Mouse (Mus musculus): ENCODE measurements around the gene Lrp6.

Lrp6 gene

DNA sequence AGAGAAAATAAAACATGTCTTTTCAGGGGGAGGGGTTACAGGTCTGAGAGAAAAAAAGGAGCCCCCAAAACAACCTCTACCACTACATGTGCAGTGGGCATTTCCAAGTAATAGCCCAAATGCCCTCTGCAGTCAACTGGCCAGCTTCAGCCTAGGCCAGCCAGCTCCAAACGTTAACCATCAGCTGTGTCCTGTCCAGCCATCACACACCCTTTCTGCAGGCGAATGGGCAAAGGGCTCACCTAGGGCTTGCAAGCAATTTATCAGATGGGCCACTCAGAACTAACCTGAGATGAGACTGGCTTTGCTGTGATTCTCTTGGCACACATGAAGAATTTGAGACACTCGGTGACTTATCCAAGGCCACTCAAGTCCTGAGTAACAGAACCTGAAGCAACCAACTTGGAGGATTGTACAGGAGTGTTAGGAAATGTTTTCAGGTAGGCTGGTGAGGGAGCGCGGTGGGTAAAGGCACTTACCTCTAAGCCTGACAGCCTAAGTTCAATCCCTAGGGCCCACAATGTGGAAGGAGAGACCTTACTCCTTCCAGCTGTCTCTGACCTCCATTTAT lies 1.3 kb upstream of the Lrp6 start:
- DNase-seq = peak; percentile 16

DNA sequence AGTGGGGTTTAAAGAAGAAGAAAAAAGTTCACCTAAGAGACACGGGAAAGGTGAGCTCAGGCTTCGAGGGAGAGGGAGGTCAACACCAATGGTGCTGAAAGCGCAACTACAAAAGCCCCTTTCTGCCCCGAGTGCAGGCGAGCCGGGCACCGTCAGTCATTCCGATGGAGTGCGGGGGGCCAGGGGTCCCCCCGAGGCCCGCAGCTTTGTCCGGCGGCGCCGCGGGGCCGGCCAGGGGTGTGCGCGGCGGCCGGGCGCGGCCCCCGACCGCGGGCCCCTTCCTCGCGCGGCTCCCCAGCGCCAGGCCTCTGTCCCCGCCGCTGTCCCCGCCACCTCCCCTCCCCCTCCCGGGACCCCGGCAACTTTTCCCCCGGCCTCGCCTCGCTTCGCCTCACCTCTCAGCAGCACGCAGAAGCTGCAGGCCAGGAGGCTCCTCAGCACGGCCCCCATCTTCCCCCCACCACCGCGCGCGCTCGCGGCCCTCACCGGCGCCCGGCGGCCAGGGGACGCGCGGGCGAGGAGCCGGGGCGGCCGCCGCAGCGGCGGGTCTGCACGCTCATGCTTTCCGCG lies 432 bp downstream of the Lrp6 start:
- peak; percentile 38 for DNase-seq

- DNase-seq = peak; percentile 38
These were observed 1.0 kb downstream of the Lrp6 start for GRCm38 (mm10) chr6:134565606-134566247.

- no peak for DNase-seq
These were observed 2.2 kb downstream of the Lrp6 start for GRCm38 (mm10) chr6:134564539-134564938.

DNA sequence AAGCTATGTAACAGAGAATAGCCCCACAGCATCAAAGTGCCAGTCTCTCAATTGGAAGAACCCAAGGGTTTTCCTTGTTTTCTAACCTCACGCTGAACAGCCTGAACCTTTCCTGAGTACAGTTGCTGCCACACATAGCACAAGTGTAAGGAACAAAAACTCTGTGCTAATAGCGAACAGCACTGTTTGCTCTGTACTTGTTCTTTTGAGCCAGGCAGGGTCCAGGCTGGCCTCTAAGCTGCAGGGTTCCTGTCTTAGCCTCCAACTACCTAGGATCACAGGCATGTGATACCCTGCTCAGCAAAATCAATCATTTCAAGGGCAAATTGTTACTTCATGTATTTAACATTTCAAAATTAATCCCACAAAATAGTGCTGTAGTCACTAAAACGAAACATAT lies 7.1 kb downstream of the Lrp6 start:
- DNase-seq = no peak

DNA sequence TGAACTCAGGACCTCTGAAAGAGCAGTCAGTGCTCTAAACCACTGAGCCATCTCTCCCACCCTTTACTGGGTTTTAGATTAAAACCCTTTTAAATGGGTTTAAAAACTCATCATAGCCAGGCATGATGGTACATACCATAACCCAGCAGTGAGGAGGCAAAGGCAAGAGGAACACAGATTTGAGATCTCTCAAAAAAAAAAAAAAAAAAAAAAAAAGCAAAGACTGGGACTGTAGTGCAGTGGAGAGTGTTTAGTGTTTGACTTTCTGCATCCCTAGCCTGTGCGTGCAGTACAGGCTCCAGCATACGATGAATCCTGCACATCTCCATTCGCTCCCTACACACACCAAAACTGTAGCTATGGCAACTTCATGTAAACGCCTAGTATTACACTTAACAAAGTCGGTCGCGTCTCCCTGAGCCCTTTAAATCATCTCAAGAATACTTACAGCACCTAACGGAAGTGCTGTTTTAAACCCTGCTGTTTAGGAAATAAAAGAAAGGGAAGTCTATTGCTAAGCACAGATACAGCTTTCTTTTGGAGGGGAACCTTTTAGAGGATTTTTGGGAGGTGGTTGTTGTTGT lies 8.1 kb downstream of the Lrp6 start:
- no peak for DNase-seq

DNA sequence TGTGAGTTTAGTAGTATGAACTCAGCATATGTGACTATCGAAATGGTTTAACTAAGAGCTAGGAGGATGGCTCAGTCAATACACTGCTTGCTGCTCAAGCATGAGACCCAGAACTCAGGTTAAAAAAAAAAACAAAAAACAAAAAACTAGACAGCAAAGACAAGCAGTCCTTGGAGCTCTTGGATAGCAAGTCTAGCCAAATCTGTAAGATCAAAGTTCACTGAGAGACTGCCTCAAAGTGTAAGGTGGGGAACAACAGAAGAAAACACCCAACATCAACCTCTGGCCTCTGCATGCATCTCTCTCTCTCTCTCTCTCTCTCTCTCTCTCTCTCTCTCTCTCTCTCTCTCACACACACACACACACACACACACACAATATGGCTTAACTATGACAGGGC lies 9.7 kb downstream of the Lrp6 start:
- DNase-seq = no peak

- DNase-seq = no peak
These were observed 10.4 kb downstream of the Lrp6 start for GRCm38 (mm10) chr6:134556185-134556950.

- DNase-seq = no peak
These were observed 11.6 kb downstream of the Lrp6 start for GRCm38 (mm10) chr6:134555178-134555577.

- DNase-seq = no peak
These were observed 12.5 kb downstream of the Lrp6 start for GRCm38 (mm10) chr6:134554230-134554629.

GRCm38 (mm10) chr6:134551007-134551406 lies 15.8 kb downstream of the Lrp6 start:
- no peak for DNase-seq

- DNase-seq = no peak
These were observed 16.4 kb downstream of the Lrp6 start for GRCm38 (mm10) chr6:134550396-134550795.

- no peak for DNase-seq
These were observed 21.9 kb downstream of the Lrp6 start for GRCm38 (mm10) chr6:134544843-134545242.

DNA sequence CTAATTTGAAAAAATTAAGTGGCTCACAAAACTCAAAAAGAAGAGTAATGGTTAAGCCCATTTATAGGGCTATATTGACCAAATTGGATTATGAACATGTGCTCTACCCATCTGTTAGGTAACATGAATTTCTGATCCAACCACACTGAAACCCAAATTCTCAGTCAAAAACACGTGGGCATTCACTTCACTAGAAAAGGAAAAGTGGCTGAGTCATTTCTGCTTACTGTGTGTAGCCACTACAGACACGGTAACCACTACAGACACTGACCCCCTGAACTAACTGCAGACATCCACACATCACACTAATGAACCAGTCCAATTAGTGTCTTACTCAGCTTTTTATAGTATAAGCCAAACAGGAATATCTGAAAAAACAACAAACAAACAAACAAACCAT lies 22.7 kb downstream of the Lrp6 start:
- DNase-seq = no peak

DNA sequence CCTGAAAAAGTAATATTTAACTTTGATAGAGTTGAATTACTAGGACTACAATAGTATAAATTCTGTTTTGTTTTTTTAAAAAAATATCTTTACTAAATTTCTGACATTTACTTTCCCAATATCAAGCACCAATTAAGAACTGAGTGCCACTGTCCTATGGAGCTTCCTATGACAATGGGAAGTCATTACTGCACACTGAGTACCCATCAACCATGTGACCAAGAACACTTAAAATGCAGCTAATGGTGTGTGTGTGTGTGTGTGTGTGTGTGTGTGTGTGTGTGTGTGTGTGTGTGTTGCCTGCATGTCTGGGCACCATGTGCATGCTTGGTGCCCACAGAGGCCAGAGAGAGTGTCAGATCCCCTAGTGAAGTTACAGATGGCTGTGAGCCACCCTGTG lies 23.2 kb downstream of the Lrp6 start:
- DNase-seq = no peak

DNA sequence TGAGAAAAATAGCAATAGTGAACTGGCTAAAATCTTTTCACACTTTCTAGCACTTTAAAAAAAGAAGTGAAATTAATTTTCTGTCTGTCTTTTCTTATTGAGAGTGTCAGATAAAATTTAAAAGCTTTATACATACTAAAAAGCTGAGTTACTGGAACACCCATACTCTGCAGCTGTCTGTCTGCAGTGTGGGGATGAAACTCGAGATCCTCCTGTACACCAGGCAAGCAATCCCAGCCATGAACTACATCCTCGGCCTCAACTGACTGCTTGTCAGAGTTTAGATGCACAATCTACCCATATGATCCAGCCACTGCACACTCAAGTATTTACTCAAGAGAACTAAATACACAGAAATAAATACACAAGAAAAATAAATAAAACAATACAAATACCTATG lies 24.4 kb downstream of the Lrp6 start:
- DNase-seq = no peak

DNA sequence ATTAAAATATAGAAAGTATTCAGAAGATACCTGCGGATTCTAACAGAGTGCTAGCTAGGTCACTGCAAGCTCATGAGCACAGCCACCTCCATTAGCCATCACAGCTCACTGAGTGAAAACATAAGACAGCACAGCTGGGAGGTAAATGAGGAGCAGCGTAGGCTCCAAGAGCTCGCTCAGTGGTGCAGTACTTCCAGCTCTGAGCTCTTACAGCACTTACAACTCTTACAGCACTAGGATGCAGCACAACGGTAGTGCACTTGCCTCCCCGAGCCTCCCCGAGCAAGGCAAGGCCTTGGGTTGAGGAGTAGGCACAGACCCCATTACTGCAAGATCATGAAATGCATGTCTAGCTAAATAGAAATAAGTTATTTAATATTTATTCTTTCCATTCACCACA lies 26.6 kb downstream of the Lrp6 start:
- DNase-seq = no peak

GRCm38 (mm10) chr6:134539459-134539858 lies 27.3 kb downstream of the Lrp6 start:
- DNase-seq = no peak

GRCm38 (mm10) chr6:134538805-134539204 lies 28.0 kb downstream of the Lrp6 start:
- DNase-seq = no peak

- DNase-seq = no peak
These were observed 29.2 kb downstream of the Lrp6 start for GRCm38 (mm10) chr6:134537461-134538117.

DNA sequence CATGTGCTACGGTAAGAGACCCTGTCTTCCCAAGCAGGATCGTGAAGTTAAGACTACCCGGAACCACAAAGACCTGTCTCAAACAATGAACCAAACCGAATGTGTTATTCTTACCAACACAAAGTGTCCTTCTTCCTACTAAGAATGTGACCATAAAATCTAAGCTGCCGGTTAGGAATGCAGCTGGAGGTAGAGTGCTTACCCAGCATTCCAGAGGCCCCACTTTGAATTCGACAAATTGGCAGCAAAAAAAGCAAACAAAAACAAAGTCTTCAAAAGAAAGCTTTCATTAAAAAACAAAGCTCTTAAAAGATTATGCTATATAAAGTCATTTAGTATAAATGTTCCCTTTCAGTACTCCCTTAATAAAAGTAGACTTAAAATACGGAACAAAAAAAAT lies 31.6 kb downstream of the Lrp6 start:
- DNase-seq = no peak

GRCm38 (mm10) chr6:134533021-134533420 lies 33.7 kb downstream of the Lrp6 start:
- DNase-seq = no peak

GRCm38 (mm10) chr6:134531950-134532349 lies 34.8 kb downstream of the Lrp6 start:
- DNase-seq = no peak

Measured in cerebellum, adult 9-11 months (tissue).